Mouse (Mus musculus) brain, adult 2 months (tissue): ENCODE measurements around the gene Ankrd6.
"Not testable (repeated sequence)": the region's sequence is repeated elsewhere in the genome, so short reads cannot be mapped to it uniquely, and the experiment has no call there.

Experiments
- DNase-seq: peaks from one replicate; pipeline ENCODE4 v3.0.0; 2011; ENCODE audit warnings: low read depth, low spot score

Ankrd6 gene

GRCm38 (mm10) chr4:32950356-32951034 is at the start of gene Ankrd6:
Gene Ankrd6 (minus strand): TSS chr4:32950841.
- DNase-seq, result peak; percentile 89

GRCm38 (mm10) chr4:32998996-32999395 is 48.4 kb upstream of the Ankrd6 start:
- DNase-seq, result no peak

GRCm38 (mm10) chr4:32997571-32997970 is 46.9 kb upstream of the Ankrd6 start:
- DNase-seq, result peak; percentile 41

GRCm38 (mm10) chr4:32996083-32996482 is 45.4 kb upstream of the Ankrd6 start:
- DNase-seq, result no peak

- DNase-seq, result no peak
Observed at GRCm38 (mm10) chr4:32994168-32994567, 43.5 kb upstream of the Ankrd6 start.

GRCm38 (mm10) chr4:32989346-32989745 is 38.7 kb upstream of the Ankrd6 start:
- peak; percentile 69 for DNase-seq

- no peak for DNase-seq
Observed at GRCm38 (mm10) chr4:32987006-32987405, 36.4 kb upstream of the Ankrd6 start.

- no peak for DNase-seq
Observed at GRCm38 (mm10) chr4:32985684-32986083, 35.0 kb upstream of the Ankrd6 start.

- peak; percentile 61 for DNase-seq
Observed at GRCm38 (mm10) chr4:32984801-32985675, 34.4 kb upstream of the Ankrd6 start.

- peak; percentile 54 for DNase-seq
Observed at GRCm38 (mm10) chr4:32984242-32984641, 33.6 kb upstream of the Ankrd6 start.

- DNase-seq, result peak; percentile 85
Observed at GRCm38 (mm10) chr4:32983176-32984155, 32.8 kb upstream of the Ankrd6 start.

- peak; percentile 74 for DNase-seq
Observed at GRCm38 (mm10) chr4:32982716-32983175, 32.1 kb upstream of the Ankrd6 start, which contains the start of gene Rragd. Gene Rragd (plus strand): TSS chr4:32983037.

GRCm38 (mm10) chr4:32982041-32982715 is 31.5 kb upstream of the Ankrd6 start:
- peak; percentile 74 for DNase-seq

- no peak for DNase-seq
Observed at GRCm38 (mm10) chr4:32981617-32982016, 31.0 kb upstream of the Ankrd6 start.

GRCm38 (mm10) chr4:32980061-32980460 is 29.4 kb upstream of the Ankrd6 start:
- DNase-seq, result no peak

- DNase-seq, result no peak
Observed at GRCm38 (mm10) chr4:32977331-32977730, 26.7 kb upstream of the Ankrd6 start.

- not testable (repeated sequence) for DNase-seq
Observed at GRCm38 (mm10) chr4:32964619-32965018, 14.0 kb upstream of the Ankrd6 start.

GRCm38 (mm10) chr4:32961394-32961793 is 10.8 kb upstream of the Ankrd6 start:
- no peak for DNase-seq

GRCm38 (mm10) chr4:32956423-32956822 is 5.8 kb upstream of the Ankrd6 start:
- DNase-seq, result no peak

- no peak for DNase-seq
Observed at GRCm38 (mm10) chr4:32952681-32953080, 2.0 kb upstream of the Ankrd6 start.
